Mouse (Mus musculus) forebrain, embryonic 16.5 days (tissue): ENCODE results near the gene Timp2. TPM values are rescaled to one million over a fixed set of nuclear protein-coding genes. Genes with fewer than 3 reads are reported as not detected.
A peak's percentile ranks its signal among the peaks of the same experiment; 100 is the strongest.
"Not testable (repeated sequence)": the region's sequence is repeated elsewhere in the genome, so short reads cannot be mapped to it uniquely, and the experiment has no call there.

Source experiments
- ATAC-seq: fragments of 200-750 bp; cut with Nextera tagmentation; 2 replicates; pipeline ENCODE4 v1.8.0; 2017; ENCODE audit warnings: mild to moderate bottlenecking, moderate library complexity
- H3K27ac ChIP-seq: fragments of 300-500 bp; sonication (generic); 2 replicates; pipeline ENCODE4 v1.5.1; 2014; ENCODE audit warnings: low read length, control low read depth
- H3K27me3 ChIP-seq: fragments of 300-500 bp; sonication (generic); replicated peaks from 2 replicates; pipeline ENCODE4 v1.6.1; 2014; ENCODE audit warnings: low read length; ENCODE audit not compliant: control insufficient read depth, insufficient read depth
- H3K36me3 ChIP-seq: fragments of 300-500 bp; sonication (generic); 2 replicates; pipeline ENCODE4 v1.6.1; 2014; ENCODE audit not compliant: control insufficient read depth, insufficient read depth
- H3K4me1 ChIP-seq: fragments of 300-500 bp; sonication (generic); replicated peaks from 2 replicates; pipeline ENCODE4 v1.6.1; 2014; ENCODE audit warnings: low read length; ENCODE audit not compliant: control insufficient read depth, insufficient read depth
- H3K4me2 ChIP-seq: fragments of 300-500 bp; sonication (generic); 2 replicates; pipeline ENCODE4 v1.6.1; 2014; ENCODE audit warnings: mild to moderate bottlenecking, low read length, control low read depth
- H3K4me3 ChIP-seq: fragments of 300-500 bp; sonication (generic); replicated peaks from 2 replicates; pipeline ENCODE4 v1.5.1; 2014; ENCODE audit warnings: mild to moderate bottlenecking, low read length, control low read depth
- H3K9ac ChIP-seq: fragments of 300-500 bp; sonication (generic); replicated peaks from 2 replicates; pipeline ENCODE4 v1.6.1; 2014; ENCODE audit warnings: low read depth, low read length, control low read depth
- H3K9me3 ChIP-seq: fragments of 300-500 bp; sonication (generic); 2 replicates; pipeline ENCODE4 v1.6.1; 2016; ENCODE audit warnings: low read length; ENCODE audit not compliant: control insufficient read depth
- WGBS: fragments of 180-500 bp; shearing (Covaris S2); extraction: QIAGEN DNeasy Blood & Tissue Kit; methylation state at CpG from one replicate; pipeline ENCODE4 v1.1.7; 2014; 5-methylcytosine and 5-hydroxymethylcytosine counted together
- polyA plus RNA-seq: library from polyadenylated mRNA; unstranded; fragments of >200 nt; fragmentation: Nextera tagmentation; extraction: Ambion mirVana; gene quantifications from 2 replicates; pipeline ENCODE4 v1.2.1, GENCODE M21; 2015

Gene Timp2
- polyA plus RNA-seq, 1 experiment from 2014 or later = 79.8 TPM

DNA sequence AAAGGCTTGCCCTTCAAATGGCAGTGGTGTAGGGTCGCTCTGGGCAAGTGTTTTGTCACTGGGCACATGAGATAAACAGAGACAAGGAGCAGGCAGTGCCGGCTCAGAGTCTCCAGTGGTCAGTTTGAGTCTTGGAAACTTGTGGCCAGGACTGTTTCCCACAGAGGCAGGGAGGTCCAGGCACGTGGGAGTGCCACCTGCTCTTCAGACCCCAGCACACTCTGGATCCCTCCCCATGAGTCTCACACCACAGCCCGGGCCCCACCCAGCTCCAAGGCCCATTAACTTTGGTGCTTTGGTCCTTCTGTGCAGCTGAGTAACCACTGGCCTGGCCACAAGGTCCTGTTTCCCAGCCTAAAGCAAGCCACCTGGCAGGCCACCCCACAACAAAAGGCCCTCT, 33.6 kb downstream of the Timp2 start:
- no peak overlapping the region for H3K9ac ChIP-seq
- H3K36me3 ChIP-seq = no peaks in the 10 kb centered on the region; the same call in 1 of the 2 replicates
- no peaks in the 10 kb centered on the region for H3K9me3 ChIP-seq
- H3K4me1 ChIP-seq = peaks cover 12% of the 10 kb centered on the region
- no peaks in the 10 kb centered on the region for H3K27me3 ChIP-seq
- H3K4me3 ChIP-seq = no peak overlapping the region
- H3K4me2 ChIP-seq = no peak overlapping the region
- WGBS = 67% methylated on average over 4 of the region's 4 CpGs
- no peak overlapping the region for H3K27ac ChIP-seq
- no peak for ATAC-seq

DNA sequence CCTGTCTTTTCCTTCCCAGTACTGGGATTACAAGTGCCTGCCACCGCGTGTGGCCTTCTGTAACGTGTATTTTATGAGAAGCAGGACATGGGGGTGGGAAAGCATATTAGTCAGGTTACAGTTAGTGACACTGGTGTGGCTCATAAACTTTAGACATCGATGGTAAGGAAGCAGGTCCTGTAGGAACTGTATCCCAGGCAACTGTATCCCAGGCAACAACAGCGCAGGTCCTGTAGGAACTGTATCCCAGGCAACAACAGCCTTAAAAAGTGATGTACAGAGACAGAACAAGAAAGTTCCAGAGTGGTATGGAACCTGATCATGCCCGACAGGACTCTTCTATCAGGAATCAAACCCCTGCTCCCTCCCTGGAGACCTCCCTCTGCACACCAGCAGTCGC, 34.0 kb downstream of the Timp2 start:
- H3K27me3 ChIP-seq = no peaks in the 10 kb centered on the region
- no peaks in the 10 kb centered on the region for H3K9me3 ChIP-seq
- WGBS = 74% methylated on average over 7 of the region's 7 CpGs
- H3K4me2 ChIP-seq = no peak overlapping the region
- no peak overlapping the region for H3K4me3 ChIP-seq
- no peak overlapping the region for H3K9ac ChIP-seq
- H3K27ac ChIP-seq = no peak overlapping the region
- H3K36me3 ChIP-seq = no peaks in the 10 kb centered on the region; the same call in 1 of the 2 replicates
- no peak for ATAC-seq
- peaks cover 7% of the 10 kb centered on the region for H3K4me1 ChIP-seq

DNA sequence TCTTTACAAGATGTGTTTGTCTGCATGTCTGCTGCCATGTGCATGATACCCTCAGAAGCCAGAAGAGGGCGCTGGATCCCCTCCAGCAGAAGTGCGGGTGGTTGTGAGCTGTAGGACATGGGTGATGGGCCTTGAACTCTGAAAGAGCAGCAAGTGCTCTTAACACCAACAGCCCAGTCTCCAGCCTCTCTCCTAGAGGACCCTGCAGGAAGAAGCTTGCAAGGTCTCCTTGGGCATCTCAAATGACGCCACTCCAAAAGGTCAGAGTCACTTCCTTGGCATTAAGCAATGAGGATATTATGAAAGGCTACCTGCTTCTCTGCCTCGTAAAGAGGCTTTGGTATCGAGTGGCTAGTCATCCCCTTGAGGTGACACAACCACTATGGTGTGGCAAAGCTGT, 36.9 kb downstream of the Timp2 start:
- no peak overlapping the region for H3K27ac ChIP-seq
- no peaks in the 10 kb centered on the region; the same call in 1 of the 2 replicates for H3K36me3 ChIP-seq
- H3K9ac ChIP-seq = no peak overlapping the region
- H3K9me3 ChIP-seq = no peaks in the 10 kb centered on the region
- 60% methylated on average over 5 of the region's 5 CpGs for WGBS
- H3K27me3 ChIP-seq = no peaks in the 10 kb centered on the region
- no peak overlapping the region for H3K4me3 ChIP-seq
- 0 out of 2 replicates have a peak, but pooled peaks cover 2% of the 10 kb centered on the region for H3K4me1 ChIP-seq
- ATAC-seq = no peak
- no peak overlapping the region for H3K4me2 ChIP-seq

DNA sequence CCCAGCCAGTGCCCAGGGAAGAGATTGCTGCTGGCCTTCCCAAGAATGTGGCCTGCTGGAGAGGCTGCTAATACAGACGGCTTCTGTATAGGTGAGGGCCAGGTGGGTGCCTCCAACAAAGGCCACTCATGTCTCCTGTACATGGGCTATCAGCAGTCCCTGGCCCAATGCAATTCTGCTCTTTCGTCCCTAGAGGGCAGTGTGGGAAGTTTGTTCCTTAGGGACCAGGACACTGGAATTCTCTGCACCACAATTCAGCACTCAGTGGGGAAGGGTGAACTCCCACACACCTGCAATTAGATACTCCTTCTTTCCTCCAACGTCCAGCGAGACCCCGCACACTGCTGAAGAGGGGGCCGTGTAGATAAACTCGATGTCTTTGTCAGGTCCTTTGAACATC, 38.4 kb downstream of the Timp2 start:
- Histone ChIP-seq H3K9ac (no peak overlapping the region), H3K4me2 (no peak overlapping the region), H3K4me1 (0 out of 2 replicates have a peak, but pooled peaks cover 2% of the 10 kb centered on the region), H3K4me3 (no peak overlapping the region), H3K27ac (no peak overlapping the region), H3K27me3 (no peaks in the 10 kb centered on the region), H3K36me3 (no peaks in the 10 kb centered on the region; the same call in 1 of the 2 replicates), H3K9me3 (no peaks in the 10 kb centered on the region)
- ATAC-seq = peak; percentile 43; the same call in 1 of the 2 replicates
- 22% methylated on average over 7 of the region's 7 CpGs for WGBS

DNA sequence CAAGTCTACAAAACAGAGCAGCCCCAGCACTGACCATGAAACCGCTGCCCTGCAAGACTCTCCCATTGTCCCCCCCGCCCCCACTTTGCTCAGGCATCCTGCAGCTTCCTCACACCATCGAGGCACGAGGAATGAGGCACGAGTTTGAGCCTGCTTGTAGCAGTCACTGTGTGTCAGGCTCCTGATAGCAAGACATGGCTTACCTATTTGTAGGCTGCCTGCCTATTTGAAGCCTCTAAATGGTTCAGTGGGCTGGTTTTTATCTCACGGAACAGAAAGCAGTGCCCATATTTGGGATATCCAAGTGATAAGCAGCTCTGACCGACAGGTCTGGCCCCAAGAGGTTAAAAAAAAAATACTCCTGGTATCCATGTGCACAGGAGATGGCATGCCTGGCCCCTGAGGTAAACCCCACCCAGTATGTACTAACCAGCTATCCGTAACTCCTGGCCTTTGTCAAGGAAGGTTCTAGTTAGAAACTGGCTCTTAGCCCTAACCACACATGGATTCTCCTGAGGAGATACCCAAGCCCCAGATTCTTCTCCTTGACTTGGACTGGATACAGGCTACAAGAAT, 39.2 kb downstream of the Timp2 start:
- Histone ChIP-seq H3K4me3 (no peak overlapping the region), H3K27me3 (no peaks in the 10 kb centered on the region), H3K9ac (no peak overlapping the region), H3K4me1 (no peaks in the 10 kb centered on the region), H3K9me3 (no peaks in the 10 kb centered on the region), H3K36me3 (no peaks in the 10 kb centered on the region; the same call in 1 of the 2 replicates), H3K27ac (no peak overlapping the region), H3K4me2 (no peak overlapping the region)
- WGBS = 93% methylated on average over 8 of the region's 8 CpGs
- no peak for ATAC-seq

DNA sequence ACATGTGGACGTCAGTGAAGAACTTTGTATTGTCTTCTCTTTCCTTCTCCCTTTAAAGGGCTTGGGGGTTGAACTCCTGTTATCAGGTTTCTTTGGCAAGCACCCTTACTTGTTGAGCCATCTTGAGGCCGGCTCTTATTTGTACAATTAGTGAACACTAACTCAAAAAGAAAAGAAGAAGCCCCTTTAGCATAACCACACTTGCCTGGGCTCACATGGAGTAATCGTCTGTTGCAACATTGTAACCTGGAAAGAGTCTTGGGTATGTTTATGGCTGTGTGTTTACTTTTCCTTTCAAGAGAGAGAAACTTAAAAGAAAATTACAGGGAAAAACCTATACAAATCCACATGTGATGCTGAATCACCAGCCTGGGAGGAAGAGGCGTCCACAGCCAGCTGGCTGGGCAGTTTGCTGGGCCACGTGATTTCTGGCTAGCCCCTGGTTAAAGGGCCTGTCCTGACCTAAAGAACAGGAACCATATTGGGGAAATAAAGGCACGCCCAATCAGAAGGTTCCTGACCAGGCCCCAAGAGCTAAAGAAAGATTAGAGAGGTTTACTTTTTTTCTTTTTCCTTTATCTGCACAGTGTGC, 43.3 kb downstream of the Timp2 start:
- no peaks in the 10 kb centered on the region for H3K27me3 ChIP-seq
- H3K4me1 ChIP-seq = no peaks in the 10 kb centered on the region
- H3K27ac ChIP-seq = no peak overlapping the region
- no peak for ATAC-seq
- H3K9ac ChIP-seq = no peak overlapping the region
- no peak overlapping the region for H3K4me2 ChIP-seq
- peaks cover 16% of the 10 kb centered on the region for H3K36me3 ChIP-seq
- H3K9me3 ChIP-seq = 0 out of 2 replicates have a peak, but pooled peaks cover 3% of the 10 kb centered on the region
- WGBS = 86% methylated on average over 6 of the region's 6 CpGs
- no peak overlapping the region for H3K4me3 ChIP-seq

DNA sequence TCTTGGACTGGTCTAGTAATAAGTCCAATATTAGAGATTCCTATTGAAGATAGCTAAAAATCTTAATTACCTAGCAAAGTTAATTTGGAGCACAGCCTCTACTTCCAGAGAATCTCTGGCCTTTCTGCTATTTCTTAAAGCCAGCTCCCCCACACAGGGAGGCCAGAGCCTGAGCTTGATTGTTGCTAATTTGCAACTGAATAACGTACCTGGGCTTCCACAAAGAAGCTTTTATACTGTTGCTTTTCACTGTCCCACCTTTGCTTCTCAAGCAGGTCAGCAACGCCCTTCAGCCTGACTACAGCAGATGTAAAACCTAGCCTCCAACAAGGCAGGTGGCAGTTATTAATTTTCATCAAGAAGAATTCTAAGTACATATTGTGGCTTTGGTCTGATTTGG, 47.6 kb downstream of the Timp2 start:
- not testable (repeated sequence) for H3K27me3 ChIP-seq, H3K9ac ChIP-seq, H3K4me1 ChIP-seq, ATAC-seq, H3K4me3 ChIP-seq, H3K9me3 ChIP-seq, H3K4me2 ChIP-seq, H3K27ac ChIP-seq
- WGBS = 93% methylated on average over 2 of the region's 2 CpGs
- peaks cover 21% of the 10 kb centered on the region for H3K36me3 ChIP-seq

DNA sequence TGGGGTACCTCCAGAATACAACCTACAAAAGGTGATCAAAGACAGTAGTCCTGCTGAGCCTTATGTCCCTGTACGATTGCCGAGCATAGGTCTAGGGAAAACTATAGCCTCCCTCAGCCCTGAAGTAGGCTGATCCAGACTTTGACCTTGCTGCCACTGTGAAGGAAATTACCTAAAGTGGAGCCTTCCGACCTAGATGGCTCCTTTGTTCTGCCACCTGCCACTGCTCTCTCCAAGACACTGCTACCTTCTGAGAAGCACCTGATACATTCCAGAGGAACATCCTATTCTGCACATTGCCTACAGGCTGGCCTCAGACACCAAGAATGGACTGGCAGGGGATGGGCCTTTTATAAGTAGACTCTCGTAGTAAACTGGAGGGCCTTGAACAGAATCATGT, 51.6 kb downstream of the Timp2 start:
- WGBS = 86% methylated on average over 4 of the region's 4 CpGs
- peaks cover 15% of the 10 kb centered on the region for H3K36me3 ChIP-seq

DNA sequence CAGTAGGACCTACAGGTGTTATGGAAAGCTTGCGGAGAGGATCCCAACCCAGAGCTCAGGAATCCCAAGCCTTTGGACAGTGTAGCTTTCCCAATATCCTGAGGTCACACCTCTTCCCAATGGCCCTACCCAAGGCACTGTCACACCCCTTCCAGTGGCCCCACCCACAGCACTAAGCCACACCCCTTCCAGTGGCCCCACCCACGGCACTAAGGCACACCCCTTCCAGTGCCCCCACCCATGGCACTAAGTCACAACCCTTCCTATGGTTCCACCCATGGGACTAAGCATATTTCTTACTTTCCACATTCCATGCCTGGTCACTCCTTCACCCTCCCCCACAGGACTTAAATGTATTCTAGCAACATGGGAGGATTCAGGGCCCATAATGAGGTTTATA, 56.7 kb downstream of the Timp2 start:
- no peak overlapping the region for H3K4me2 ChIP-seq
- H3K4me3 ChIP-seq = no peak overlapping the region
- no peak overlapping the region for H3K27ac ChIP-seq
- ATAC-seq = no peak
- peaks cover 9% of the 10 kb centered on the region; the same call in 1 of the 2 replicates for H3K36me3 ChIP-seq
- H3K9me3 ChIP-seq = no peaks in the 10 kb centered on the region
- H3K27me3 ChIP-seq = no peaks in the 10 kb centered on the region
- no peaks in the 10 kb centered on the region for H3K4me1 ChIP-seq
- no peak overlapping the region for H3K9ac ChIP-seq
- WGBS = 76% methylated on average over 2 of the region's 2 CpGs

More for the DNA sequence above, 51.6 kb downstream of the Timp2 start:
- H3K4me1 ChIP-seq, H3K4me2 ChIP-seq, H3K27me3 ChIP-seq, ATAC-seq, H3K9ac ChIP-seq, H3K9me3 ChIP-seq, H3K27ac ChIP-seq, H3K4me3 ChIP-seq: not testable (repeated sequence)
